Mouse (Mus musculus): ENCODE data around the gene Hspa1b.
"Not testable (repeated sequence)": the region's sequence is repeated elsewhere in the genome, so short reads cannot be mapped to it uniquely, and the experiment has no call there.

Hspa1b gene

GRCm38 (mm10) chr17:34959130-34959778 lies at the start of gene Hspa1b:
Gene Hspa1b, minus strand, starts transcription at chr17:34959238.
- peak; percentile 93 for DNase-seq (ENCODE audit: low read depth, low spot score)

- no peak for DNase-seq (ENCODE audit: low read depth, low spot score)
Observed at GRCm38 (mm10) chr17:35007387-35007991, 48.5 kb upstream of the Hspa1b start.

GRCm38 (mm10) chr17:35005902-35006301 lies 46.9 kb upstream of the Hspa1b start:
- DNase-seq (ENCODE audit: low read depth, low spot score) = not testable (repeated sequence)

GRCm38 (mm10) chr17:35005158-35005557 lies 46.1 kb upstream of the Hspa1b start:
- DNase-seq (ENCODE audit: low read depth, low spot score) = no peak

- DNase-seq (ENCODE audit: low read depth, low spot score) = no peak
Observed at GRCm38 (mm10) chr17:35004075-35004717, 45.2 kb upstream of the Hspa1b start.

GRCm38 (mm10) chr17:35003022-35003838 lies 44.2 kb upstream of the Hspa1b start:
- DNase-seq (ENCODE audit: low read depth, low spot score) = peak; percentile 51

- DNase-seq (ENCODE audit: low read depth, low spot score) = no peak
Observed at GRCm38 (mm10) chr17:35002153-35002865, 43.3 kb upstream of the Hspa1b start.

- DNase-seq (ENCODE audit: low read depth, low spot score) = peak; percentile 45
Observed at GRCm38 (mm10) chr17:35001452-35002152, 42.6 kb upstream of the Hspa1b start.

- DNase-seq (ENCODE audit: low read depth, low spot score) = peak; percentile 94
Observed at GRCm38 (mm10) chr17:35000717-35001451, 41.8 kb upstream of the Hspa1b start, which contains the start of gene Vars. Gene Vars, plus strand, starts transcription at chr17:35000987.

- DNase-seq (ENCODE audit: low read depth, low spot score) = peak; percentile 66
Observed at GRCm38 (mm10) chr17:34999871-35000716, 41.1 kb upstream of the Hspa1b start.

- DNase-seq (ENCODE audit: low read depth, low spot score) = no peak
Observed at GRCm38 (mm10) chr17:34998526-34999430, 39.7 kb upstream of the Hspa1b start.

GRCm38 (mm10) chr17:34997142-34997483 lies 38.1 kb upstream of the Hspa1b start:
- no peak for DNase-seq (ENCODE audit: low read depth, low spot score)

- DNase-seq (ENCODE audit: low read depth, low spot score) = peak; percentile 62
Observed at GRCm38 (mm10) chr17:34996411-34997141, 37.5 kb upstream of the Hspa1b start.

- not testable (repeated sequence) for DNase-seq (ENCODE audit: low read depth, low spot score)
Observed at GRCm38 (mm10) chr17:34995927-34996326, 36.9 kb upstream of the Hspa1b start.

GRCm38 (mm10) chr17:34995192-34995591 lies 36.2 kb upstream of the Hspa1b start:
- not testable (repeated sequence) for DNase-seq (ENCODE audit: low read depth, low spot score)

- DNase-seq (ENCODE audit: low read depth, low spot score) = no peak
Observed at GRCm38 (mm10) chr17:34994751-34995150, 35.7 kb upstream of the Hspa1b start.

- peak; percentile 60 for DNase-seq (ENCODE audit: low read depth, low spot score)
Observed at GRCm38 (mm10) chr17:34984218-34984617, 25.2 kb upstream of the Hspa1b start.
